Mouse (Mus musculus): Measurements from ENCODE around the gene CN725425.

The CN725425 gene

GRCm38 (mm10) chr15:91206518-91206917, 7.2 kb downstream of the CN725425 start:
- DNase-seq (ENCODE audit: low read depth, low spot score): no peak

GRCm38 (mm10) chr15:91237294-91237693, 38.0 kb downstream of the CN725425 start:
- no peak for DNase-seq (ENCODE audit: low read depth, low spot score)

DNA sequence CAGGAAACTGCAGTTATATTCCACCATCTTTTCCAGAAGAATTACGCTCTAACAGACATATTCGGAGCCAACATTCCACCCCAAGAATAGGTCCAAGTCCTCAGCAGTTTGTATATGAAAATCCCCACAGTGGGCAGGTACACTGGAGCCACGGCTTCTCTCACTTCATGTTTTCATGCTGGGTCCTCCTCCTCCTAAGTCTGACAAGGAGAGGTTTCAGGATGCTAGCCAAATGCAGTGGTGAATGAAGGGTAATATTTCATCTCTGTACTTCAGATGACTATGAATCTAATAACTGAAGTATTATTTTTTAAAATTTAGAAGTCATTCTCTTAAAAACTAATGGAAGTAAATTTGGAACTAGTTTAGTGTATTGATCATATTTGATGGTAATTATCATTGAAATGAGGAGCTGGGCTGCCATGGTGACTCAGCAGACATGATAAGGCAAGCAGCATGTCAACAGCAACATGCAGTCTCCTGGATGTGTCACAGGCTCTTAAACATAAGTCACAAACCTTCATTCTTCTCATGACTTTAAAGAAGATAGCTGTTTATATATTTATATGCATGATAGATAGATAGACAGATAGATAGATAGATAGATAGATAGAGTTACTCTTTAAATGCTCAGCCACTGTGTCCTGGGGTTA, 41.5 kb downstream of the CN725425 start:
- DNase-seq (ENCODE audit: low read depth, low spot score): no peak

DNA sequence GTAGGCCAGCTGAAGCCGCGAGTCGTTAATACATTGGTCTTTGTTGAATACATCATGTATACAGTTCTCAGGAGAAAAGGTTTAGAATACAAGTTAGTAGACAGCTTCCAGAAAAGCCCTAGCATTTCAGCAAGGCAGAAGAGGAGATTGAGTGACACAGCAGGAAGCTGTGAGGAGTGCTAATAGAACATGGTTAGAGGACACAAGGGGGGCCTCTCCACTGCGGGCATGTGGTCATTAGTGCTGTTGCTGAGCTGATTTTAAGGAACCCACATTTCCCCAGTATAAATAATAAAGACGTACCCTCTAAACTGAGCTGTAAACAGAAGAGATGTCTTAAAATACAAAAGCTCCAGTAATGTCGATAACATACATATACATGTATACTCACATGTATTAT, 51.5 kb downstream of the CN725425 start:
- DNase-seq (ENCODE audit: low read depth, low spot score): no peak

DNA sequence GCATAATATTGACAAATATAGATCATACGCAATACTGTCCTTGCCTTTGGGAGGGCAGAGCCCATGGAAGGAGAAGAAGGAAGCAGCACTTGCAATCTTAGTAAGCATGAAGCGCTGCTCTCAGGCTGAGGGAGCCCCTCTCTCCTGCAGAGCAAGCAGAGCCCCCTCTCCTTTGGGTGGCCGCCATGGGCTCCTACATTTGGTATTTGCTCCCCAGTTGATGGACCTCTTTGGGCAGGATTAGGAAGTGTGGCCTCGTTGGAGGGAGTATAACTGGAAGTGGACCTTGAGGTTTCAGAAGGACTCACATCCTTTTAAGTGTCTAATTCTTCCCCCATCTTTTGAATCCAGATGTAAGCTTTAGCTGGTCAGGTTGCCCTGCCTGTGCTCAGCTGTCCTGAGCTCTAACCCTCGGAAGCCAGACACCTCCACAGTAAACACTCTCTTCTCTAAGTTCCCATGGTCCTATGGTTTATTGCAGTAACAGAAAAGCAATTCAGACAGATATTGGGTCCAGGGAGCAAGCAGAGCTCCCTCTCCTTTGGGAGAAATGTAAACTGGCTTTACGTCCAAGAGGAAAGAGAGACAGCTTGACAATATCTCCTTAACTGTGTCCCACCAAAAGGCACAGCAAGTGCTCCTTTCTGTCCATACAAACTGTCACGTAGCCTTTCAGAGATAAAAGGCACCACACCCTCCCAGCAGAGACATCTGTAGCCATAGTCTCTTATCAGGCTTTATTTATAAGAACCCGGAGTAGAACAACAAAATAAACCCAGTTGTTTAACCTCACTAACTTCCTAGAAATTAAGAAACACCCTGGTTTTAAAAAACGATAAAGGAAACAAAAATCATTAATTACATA, 52.5 kb downstream of the CN725425 start:
- DNase-seq (ENCODE audit: low read depth, low spot score): no peak

DNA sequence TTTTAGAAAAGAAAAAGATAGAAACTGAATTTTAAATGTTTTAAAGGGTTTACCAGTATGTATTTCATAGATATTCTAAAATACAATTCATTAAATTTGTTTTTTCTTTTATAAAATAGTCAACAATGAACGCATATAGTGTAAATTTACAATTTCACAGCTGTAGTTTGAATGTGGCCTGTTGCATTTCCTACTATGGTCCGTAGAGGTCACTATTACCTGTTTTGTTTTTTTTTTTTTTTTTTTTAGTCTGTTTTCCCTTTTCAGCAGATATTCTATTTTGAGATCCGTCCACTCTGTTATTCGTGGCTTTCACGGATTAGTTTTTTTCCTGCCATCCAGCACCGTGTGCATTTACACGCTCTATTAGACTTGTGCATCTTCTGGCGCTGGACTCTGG, 53.7 kb downstream of the CN725425 start:
- DNase-seq (ENCODE audit: low read depth, low spot score): no peak

DNA sequence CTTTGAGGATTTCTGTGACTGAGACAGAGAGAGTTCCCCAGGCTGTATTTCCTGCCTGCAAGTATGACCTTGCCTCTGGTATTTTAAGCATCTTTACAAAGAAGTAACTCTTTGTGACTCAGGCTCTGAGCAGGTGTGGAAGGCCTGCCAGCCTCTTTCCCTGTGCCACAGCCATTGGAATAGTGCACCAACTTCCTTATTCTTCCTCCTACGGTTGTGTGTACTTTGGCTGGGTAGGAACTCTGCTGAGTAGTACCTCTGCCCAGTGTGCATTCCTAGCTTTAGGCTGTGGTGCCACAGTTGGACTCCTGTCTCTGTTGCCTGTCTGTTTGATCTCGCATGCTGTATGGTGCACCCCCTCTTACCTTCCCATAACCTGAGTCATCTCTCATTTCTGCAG, 56.0 kb downstream of the CN725425 start:
- no peak for DNase-seq (ENCODE audit: low read depth, low spot score)

DNA sequence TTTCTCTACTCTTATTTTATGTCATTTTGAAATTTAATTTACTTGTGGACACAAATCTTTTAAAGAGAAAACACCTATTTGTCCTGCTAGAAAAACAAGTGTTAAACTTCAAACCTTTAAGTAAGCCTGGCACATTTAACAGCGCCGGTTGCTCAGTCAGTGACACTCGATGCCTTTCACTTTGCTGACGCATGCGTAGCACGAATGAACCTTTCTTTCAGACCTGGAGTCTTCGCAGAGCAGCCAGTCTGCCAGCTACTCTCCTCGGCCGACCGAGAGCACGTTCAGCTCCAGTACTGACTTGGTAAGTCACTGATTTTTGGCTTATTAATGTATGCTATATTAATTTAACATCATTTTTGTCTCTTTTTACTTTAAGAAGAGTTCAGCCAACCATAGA, 57.8 kb downstream of the CN725425 start:
- DNase-seq (ENCODE audit: low read depth, low spot score): no peak

GRCm38 (mm10) chr15:91260578-91260977, 61.3 kb downstream of the CN725425 start:
- no peak for DNase-seq (ENCODE audit: low read depth, low spot score)

GRCm38 (mm10) chr15:91263926-91264325, 64.6 kb downstream of the CN725425 start:
- DNase-seq (ENCODE audit: low read depth, low spot score): no peak

DNA sequence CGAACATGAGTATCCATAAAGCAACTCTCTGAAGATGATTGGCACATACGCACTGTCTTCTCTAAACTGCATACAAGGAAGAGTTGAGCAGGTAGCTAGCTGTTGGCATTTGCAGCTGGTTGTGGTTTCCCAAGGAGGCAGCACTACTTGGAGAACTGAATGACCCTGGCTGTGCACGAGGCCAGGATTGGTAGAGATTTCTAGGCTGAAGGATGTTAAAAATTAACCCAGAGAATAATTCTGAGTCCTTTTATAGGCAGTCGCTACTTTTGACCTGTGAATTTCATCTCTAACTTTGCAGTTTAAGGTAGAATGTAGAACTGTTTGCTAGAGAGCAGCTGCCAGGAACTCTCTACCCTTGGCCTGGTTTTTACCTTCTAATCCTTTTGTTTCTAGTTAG, 69.2 kb downstream of the CN725425 start:
- no peak for DNase-seq (ENCODE audit: low read depth, low spot score)

DNA sequence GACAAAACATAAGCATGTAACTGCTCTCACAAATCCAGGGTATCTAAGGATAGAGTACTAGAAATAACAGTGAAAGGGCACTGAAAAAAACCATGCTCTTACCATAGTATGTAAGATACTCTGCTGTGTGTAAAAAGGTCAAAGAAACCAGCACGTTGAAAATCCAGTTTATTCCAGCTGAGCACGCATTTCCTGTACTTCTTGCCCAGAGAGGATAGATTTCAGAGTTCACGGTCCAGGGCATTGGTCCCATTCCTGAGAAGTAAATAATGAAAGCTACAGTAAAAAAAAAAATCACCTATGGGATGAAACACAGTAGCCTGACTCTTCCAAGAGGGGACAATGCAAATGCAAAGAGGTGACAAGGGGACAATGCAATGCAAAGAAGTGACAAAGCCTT, 76.7 kb downstream of the CN725425 start:
- DNase-seq (ENCODE audit: low read depth, low spot score): no peak

DNA sequence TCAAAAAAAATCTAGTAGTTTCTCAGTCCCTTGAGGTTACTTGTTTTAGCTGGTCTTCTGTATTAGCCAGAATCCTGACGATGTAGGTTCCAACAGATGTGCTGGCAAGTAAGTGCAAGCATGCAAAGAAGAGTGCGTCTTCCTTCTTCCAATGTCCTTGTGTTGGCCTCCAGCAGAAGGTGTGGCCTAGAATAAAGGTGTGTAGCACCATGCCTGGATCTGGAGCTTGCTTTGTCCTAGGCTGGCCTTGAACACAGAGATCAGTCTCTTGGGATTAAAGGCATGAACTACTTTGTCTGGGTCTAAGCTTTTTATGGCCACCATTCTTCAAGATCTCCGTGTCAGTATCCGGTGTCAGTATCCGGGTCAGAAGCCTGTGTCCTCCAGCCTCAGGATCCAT, 80.3 kb downstream of the CN725425 start:
- DNase-seq (ENCODE audit: low read depth, low spot score): no peak

GRCm38 (mm10) chr15:91281521-91281920, 82.2 kb downstream of the CN725425 start:
- no peak for DNase-seq (ENCODE audit: low read depth, low spot score)

GRCm38 (mm10) chr15:91282822-91283221, 83.5 kb downstream of the CN725425 start:
- no peak for DNase-seq (ENCODE audit: low read depth, low spot score)

DNA sequence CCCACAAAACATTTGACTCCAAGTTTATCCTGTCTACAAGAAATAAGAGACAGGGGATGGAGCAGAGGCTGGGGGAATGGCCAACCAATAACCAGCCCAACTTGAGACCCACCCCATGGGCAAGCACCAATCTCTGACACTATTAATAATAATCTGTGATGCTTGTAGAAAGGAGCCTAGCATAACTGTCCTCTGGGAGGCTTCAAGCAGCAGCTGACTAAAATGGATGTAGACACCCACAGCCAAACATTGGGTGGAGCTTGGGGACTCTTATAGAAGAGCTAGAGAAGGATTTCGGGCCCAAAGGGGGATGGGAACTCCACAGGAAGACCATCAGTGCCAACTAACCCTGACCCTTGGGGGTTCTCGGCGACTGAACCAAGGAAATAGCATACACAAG, 84.1 kb downstream of the CN725425 start:
- no peak for DNase-seq (ENCODE audit: low read depth, low spot score)

- DNase-seq (ENCODE audit: low read depth, low spot score): no peak
These were observed 100.1 kb downstream of the CN725425 start for GRCm38 (mm10) chr15:91299319-91299835.

- peak; percentile 38 for DNase-seq (ENCODE audit: low read depth, low spot score)
These were observed 102.1 kb downstream of the CN725425 start for GRCm38 (mm10) chr15:91301366-91301765.

DNA sequence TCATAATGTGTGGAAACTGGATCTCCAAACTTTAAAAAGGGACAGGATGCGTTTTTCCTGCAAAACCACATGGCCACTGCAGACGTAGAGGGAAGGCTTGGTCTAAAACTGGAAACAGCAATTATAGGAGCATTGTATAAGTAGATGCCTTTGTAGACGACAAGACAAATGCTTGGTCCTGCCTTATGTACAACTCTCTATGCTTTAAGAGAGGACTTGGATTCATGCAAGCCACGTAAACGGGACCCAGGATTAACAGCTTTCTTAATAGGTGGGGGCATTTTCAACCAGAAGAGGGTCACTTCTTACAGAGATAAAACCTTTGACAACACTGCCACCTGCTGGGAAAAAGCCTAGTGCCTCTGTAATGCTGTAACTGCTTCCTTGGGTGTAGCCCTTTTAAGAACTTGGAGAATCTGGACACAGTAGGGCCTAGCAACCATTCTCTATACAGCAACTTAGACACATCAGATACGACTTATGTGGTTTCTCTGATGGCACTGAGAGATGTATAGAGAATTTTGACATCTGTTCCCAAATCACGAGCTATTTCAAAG, 105.1 kb downstream of the CN725425 start:
- DNase-seq (ENCODE audit: low read depth, low spot score): peak; percentile 18
